In the genomic region with DNA sequence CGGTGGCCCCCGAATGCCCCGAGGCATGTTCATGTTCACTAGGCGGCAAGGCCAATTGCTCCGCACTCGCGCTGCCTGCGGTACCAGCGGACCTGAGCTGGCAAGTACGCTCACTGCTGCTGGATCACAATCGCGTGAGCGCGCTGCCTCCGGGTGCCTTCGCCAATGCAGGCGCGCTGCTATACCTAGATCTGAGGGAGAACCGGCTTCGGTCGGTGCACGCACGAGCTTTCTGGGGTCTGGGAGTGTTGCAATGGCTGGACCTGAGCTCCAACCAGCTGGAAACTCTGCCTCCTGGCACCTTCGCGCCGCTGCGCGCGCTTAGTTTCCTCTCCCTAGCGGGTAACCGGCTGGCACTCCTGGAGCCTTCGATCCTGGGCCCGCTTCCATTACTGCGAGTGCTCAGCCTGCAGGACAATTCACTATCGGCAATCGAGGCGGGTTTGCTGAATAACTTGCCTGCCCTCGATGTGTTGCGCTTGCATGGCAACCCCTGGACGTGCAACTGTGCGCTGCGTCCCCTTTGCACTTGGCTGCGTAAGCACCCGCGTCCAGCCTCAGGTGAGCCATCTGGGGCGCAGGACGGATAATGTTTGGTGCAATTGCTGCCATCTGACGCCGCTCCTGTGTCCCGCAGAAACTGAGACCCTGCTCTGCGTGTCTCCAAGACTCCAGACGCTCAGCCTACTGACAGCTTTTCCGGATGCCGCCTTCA, we compare ENCODE assay signal across 8 mouse cellular contexts. TPM values are rescaled to one million over a fixed set of nuclear protein-coding genes. Genes with fewer than 3 reads are reported as not detected.
DNase-seq lines count a peak whose midpoint lies in the region; ATAC-seq lines count a peak whose summit lies in the region.

No protein-coding gene starts in this region.

- peak; percentile 53 to 72 for DNase-seq in left cerebral cortex, adult 18-20 months (ENCODE audit: low spot score in 2 of 2)
- DNase-seq in left cerebral cortex, adult 11 months (ENCODE audit: low spot score): no peak
- DNase-seq in cerebellum, adult 18-20 months: peak; percentile 72 to 80
- peak; percentile 31 to 41 for DNase-seq in heart, postnatal 10 days
- DNase-seq in left cerebral cortex, postnatal 14 days (ENCODE audit: low spot score in 2 of 2): peak; percentile 73 to 76
- peak; percentile 79 for DNase-seq in right cerebral cortex, adult 18-20 months
- no peak for DNase-seq in Muller cell, postnatal 12 days (ENCODE audit: inconsistent ontology term)

- ATAC-seq in granulocyte monocyte progenitor cell, adult 5-6 weeks (replicated peaks; ENCODE audit: poor library complexity, severe bottlenecking): no peak

- intact Hi-C loops in heart, postnatal 10 days (cut with DNase I): no loop called here
- intact Hi-C loops in left cerebral cortex, postnatal 14 days (cut with DNase I): no loop called here

RNA-seq across cellular contexts. Expression of a gene that starts 0.5 kb away (rescaled TPM):
- total RNA-seq in left cerebral cortex, adult 18-20 months (2021): not detected
- not detected for total RNA-seq in heart, postnatal 10 days (2021)
- total RNA-seq in left cerebral cortex, postnatal 14 days (2021): not detected
- not detected in 2 replicates for total RNA-seq in granulocyte monocyte progenitor cell, adult 5-6 weeks (2014; fragmentation: Nextera tagmentation)
- not detected in 2 replicates for total RNA-seq in granulocyte monocyte progenitor cell, adult 5-6 weeks (2017)

RNA-seq across cellular contexts. Expression of a gene that starts 2.3 kb away (rescaled TPM):
- total RNA-seq in left cerebral cortex, adult 18-20 months (2021): not detected
- total RNA-seq in heart, postnatal 10 days (2021): not detected
- total RNA-seq in left cerebral cortex, postnatal 14 days (2021): not detected
- not detected in 2 replicates for total RNA-seq in granulocyte monocyte progenitor cell, adult 5-6 weeks (2014; fragmentation: Nextera tagmentation)
- not detected in 2 replicates for total RNA-seq in granulocyte monocyte progenitor cell, adult 5-6 weeks (2017)

RNA-seq across cellular contexts. Expression of a gene that starts 18.0 kb away (rescaled TPM):
- 10 to 100 TPM; 87.1 to 87.2 TPM for total RNA-seq in left cerebral cortex, adult 18-20 months (2021)
- total RNA-seq in heart, postnatal 10 days (2021): 10 to 100 TPM; 48.6 to 54.0 TPM
- total RNA-seq in left cerebral cortex, postnatal 14 days (2021): 10 to 100 TPM; 69.8 to 73.2 TPM
- 34.7 and 46.0 TPM in 2 replicates for total RNA-seq in granulocyte monocyte progenitor cell, adult 5-6 weeks (2014; fragmentation: Nextera tagmentation)
- 17.8 and 35.7 TPM in 2 replicates for total RNA-seq in granulocyte monocyte progenitor cell, adult 5-6 weeks (2017)

RNA-seq across cellular contexts. Expression of a gene that starts 18.0 kb away (rescaled TPM):
- 10 to 100 TPM; 57.6 to 70.5 TPM for total RNA-seq in left cerebral cortex, adult 18-20 months (2021)
- 10 to 100 TPM; 49.4 to 55.2 TPM for total RNA-seq in heart, postnatal 10 days (2021)
- 10 to 100 TPM; 70.9 to 72.1 TPM for total RNA-seq in left cerebral cortex, postnatal 14 days (2021)
- 120 TPM in 2 replicates for total RNA-seq in granulocyte monocyte progenitor cell, adult 5-6 weeks (2014; fragmentation: Nextera tagmentation)
- 52.7 and 84.1 TPM in 2 replicates for total RNA-seq in granulocyte monocyte progenitor cell, adult 5-6 weeks (2017)

RNA-seq across cellular contexts. Expression of a gene that starts 27.8 kb away (rescaled TPM):
- 10 to 100 TPM; 13.7 to 17.9 TPM for total RNA-seq in left cerebral cortex, adult 18-20 months (2021)
- 1 to 10 TPM; 5.0 to 7.5 TPM for total RNA-seq in heart, postnatal 10 days (2021)
- total RNA-seq in left cerebral cortex, postnatal 14 days (2021): 10 to 100 TPM; 14.2 to 15.7 TPM
- 15.0 and 17.2 TPM in 2 replicates for total RNA-seq in granulocyte monocyte progenitor cell, adult 5-6 weeks (2014; fragmentation: Nextera tagmentation)
- 7.1 and 8.7 TPM in 2 replicates for total RNA-seq in granulocyte monocyte progenitor cell, adult 5-6 weeks (2017)

Comparison
In these comparisons a context has a peak if more than half of its experiments do, and no peak if none do; other contexts are left out.
1. DNase-seq: peak in left cerebral cortex, adult 18-20 months (2 of 2), cerebellum, adult 18-20 months (2 of 2), heart, postnatal 10 days (2 of 2), left cerebral cortex, postnatal 14 days (2 of 2) and right cerebral cortex, adult 18-20 months (single experiment); none in left cerebral cortex, adult 11 months (single experiment) and Muller cell, postnatal 12 days (single experiment).